Mouse (Mus musculus) liver, embryonic 14.5 days (tissue): Measurements from ENCODE around the gene Pcbp3. TPM values are rescaled to one million over a fixed set of nuclear protein-coding genes. Genes with fewer than 3 reads are reported as not detected.

ENCODE experiments used
- ATAC-seq: fragments of 200-750 bp; cut with Nextera tagmentation; 2 replicates; pipeline ENCODE4 v1.8.0; 2017; ENCODE audit warnings: moderate number of reproducible peaks, mild to moderate bottlenecking, moderate library complexity; ENCODE audit not compliant: insufficient read depth
- DNase-seq, 3 experiments: peaks; one replicate each; pipeline ENCODE4 v3.0.0-alpha.2; 2012 to 2013; ENCODE audit warnings: low read depth in 3 of 3, low spot score in 3 of 3
- H3K27ac ChIP-seq: fragments of 300-500 bp; sonication (generic); 2 replicates; pipeline ENCODE4 v1.5.1; 2014; ENCODE audit warnings: moderate library complexity, mild to moderate bottlenecking, control low read depth, inconsistent platforms
- H3K27me3 ChIP-seq: fragments of 300-500 bp; sonication (generic); 2 replicates; pipeline ENCODE4 v1.6.1; 2014; ENCODE audit warnings: mild to moderate bottlenecking, low read length, moderate library complexity; ENCODE audit not compliant: control insufficient read depth, insufficient read depth
- H3K36me3 ChIP-seq: fragments of 300-500 bp; sonication (generic); replicated peaks from 2 replicates; pipeline ENCODE4 v1.6.1; 2014; ENCODE audit warnings: low read depth; ENCODE audit not compliant: control insufficient read depth, insufficient read depth
- H3K4me1 ChIP-seq, 2 experiments: fragments of 200-500 bp in 1 of 2; fragments of 300-500 bp in 1 of 2; sonication (generic) in 1 of 2; replicated peaks; 2 replicates each; pipeline ENCODE4 v1.6.1; 2012 to 2014; ENCODE audit warnings: antibody characterized with exemption in 1 of 2, inconsistent platforms in 1 of 2, low read length in 1 of 2; ENCODE audit not compliant: control insufficient read depth in 2 of 2, insufficient read depth in 2 of 2
- H3K4me2 ChIP-seq: fragments of 300-500 bp; sonication (generic); 2 replicates; pipeline ENCODE4 v1.6.1; 2014; ENCODE audit warnings: low read depth, mild to moderate bottlenecking, control low read depth, moderate library complexity
- H3K4me3 ChIP-seq, 2 experiments: fragments of 200-500 bp in 1 of 2; fragments of 300-500 bp in 1 of 2; sonication (generic) in 1 of 2; 2 replicates each; pipeline ENCODE4 v1.5.1; 2012 to 2014; ENCODE audit warnings: low read depth in 2 of 2, low read length in 2 of 2, mild to moderate bottlenecking in 2 of 2, control low read depth in 1 of 2, inconsistent platforms in 1 of 2, moderate library complexity in 1 of 2; ENCODE audit not compliant: insufficient read depth in 1 of 2
- H3K9ac ChIP-seq: fragments of 300-500 bp; sonication (generic); replicated peaks from 2 replicates; pipeline ENCODE4 v1.6.1; 2014; ENCODE audit warnings: mild to moderate bottlenecking, control low read depth, moderate library complexity
- H3K9me3 ChIP-seq: fragments of 300-500 bp; sonication (generic); 2 replicates; pipeline ENCODE4 v1.6.1; 2016; ENCODE audit warnings: low read length, mixed read lengths; ENCODE audit not compliant: control insufficient read depth
- CTCF ChIP-seq: IDR thresholded peaks from 2 replicates; pipeline ENCODE4 v1.5.1; 2016; ENCODE audit warnings: antibody characterized with exemption, low read depth, control low read depth
- EP300 ChIP-seq: IDR thresholded peaks from 2 replicates; pipeline ENCODE4 v1.6.1; 2016; ENCODE audit warnings: antibody characterized with exemption, low read depth
- WGBS: fragments of 180-500 bp; shearing (Covaris S2); extraction: QIAGEN DNeasy Blood & Tissue Kit; methylation state at CpG from one replicate; pipeline ENCODE4 v1.1.7; 2014; ENCODE audit not compliant: insufficient replicate concordance; 5-methylcytosine and 5-hydroxymethylcytosine counted together
- polyA plus RNA-seq, 2 experiments: library from polyadenylated mRNA; depleted of rRNA in 1 of 2; stranded (reverse) in 1 of 2; unstranded in 1 of 2; fragments of >200 nt; fragmentation: Nextera tagmentation in 1 of 2; extraction: Ambion mirVana in 1 of 2; gene quantifications; 2 replicates each; pipeline versions ENCODE4 v1.2.1 to v1.2.3; 2012 to 2014

Pcbp3 gene
- polyA plus RNA-seq, 2 experiments = 2.0 to 2.6 TPM

DNA sequence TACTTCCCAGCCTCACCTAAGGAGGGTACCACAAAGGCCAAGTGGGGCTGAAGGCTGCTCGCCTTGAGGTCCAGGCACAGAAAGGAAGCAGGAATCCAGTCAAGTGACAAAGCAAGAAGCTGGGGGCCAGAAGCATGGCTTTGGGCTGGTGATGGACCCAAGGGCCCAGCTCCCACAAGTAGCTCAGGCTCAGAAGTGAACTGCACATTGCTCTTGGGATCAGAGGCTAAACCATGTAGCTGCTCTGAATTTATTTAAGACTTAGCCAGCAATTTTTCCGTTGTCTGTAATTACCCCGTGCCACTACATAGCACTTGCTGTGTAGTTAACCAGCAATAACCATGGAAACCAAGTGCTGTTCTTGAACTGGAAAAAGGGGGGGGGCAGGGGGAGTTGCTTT is 117.3 kb downstream of the Pcbp3 start:
- 55% methylated on average over 3 of the region's 3 CpGs for WGBS
- DNase-seq = no peak
- H3K27ac ChIP-seq = no peak overlapping the region
- no peaks in the 10 kb centered on the region for H3K4me1 ChIP-seq
- no peak for TF ChIP-seq CTCF
- TF ChIP-seq EP300 = no peak
- H3K4me3 ChIP-seq = no peak overlapping the region
- no peak for ATAC-seq
- H3K9me3 ChIP-seq = no peaks in the 10 kb centered on the region
- no peaks in the 10 kb centered on the region for H3K36me3 ChIP-seq
- no peaks in the 10 kb centered on the region for H3K27me3 ChIP-seq
- no peak overlapping the region for H3K9ac ChIP-seq
- H3K4me2 ChIP-seq = no peak overlapping the region

GRCm38 (mm10) chr10:76842087-76842486 is 119.6 kb downstream of the Pcbp3 start:
- ATAC-seq (no peak), DNase-seq (no peak)
- 48% methylated on average over 3 of the region's 3 CpGs for WGBS
- Histone ChIP-seq H3K4me2 (no peak overlapping the region), H3K27ac (no peak overlapping the region), H3K4me1 (no peaks in the 10 kb centered on the region), H3K9ac (no peak overlapping the region), H3K27me3 (no peaks in the 10 kb centered on the region), H3K36me3 (no peaks in the 10 kb centered on the region), H3K9me3 (no peaks in the 10 kb centered on the region), H3K4me3 (no peak overlapping the region)
- TF ChIP-seq EP300 (no peak), CTCF (no peak)

DNA sequence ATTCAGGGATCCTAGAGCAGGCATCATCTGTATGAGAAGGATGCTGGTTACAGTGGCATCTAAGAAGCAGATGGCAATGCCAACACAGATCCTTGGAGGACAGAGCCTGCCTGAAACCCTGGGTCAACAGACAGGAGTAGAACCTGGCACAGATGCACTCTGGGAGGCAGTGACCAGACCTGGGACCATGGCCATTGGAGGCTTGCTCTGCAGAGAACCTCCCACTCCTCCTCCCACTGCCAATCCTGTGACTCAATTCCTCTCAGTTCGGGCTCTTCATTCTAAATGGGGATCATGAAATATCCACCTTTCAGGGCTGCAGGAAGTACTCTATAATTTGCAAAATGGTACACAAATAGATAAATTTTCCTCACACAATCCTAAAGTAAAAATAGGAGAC is 120.5 kb downstream of the Pcbp3 start:
- no peak for DNase-seq
- H3K36me3 ChIP-seq = no peaks in the 10 kb centered on the region
- no peak overlapping the region for H3K4me3 ChIP-seq
- no peak overlapping the region for H3K27ac ChIP-seq
- no peaks in the 10 kb centered on the region for H3K27me3 ChIP-seq
- 63% methylated on average over 1 of the region's 1 CpGs for WGBS
- TF ChIP-seq EP300 (no peak), CTCF (no peak)
- no peak for ATAC-seq
- H3K9me3 ChIP-seq = no peaks in the 10 kb centered on the region
- no peak overlapping the region for H3K4me2 ChIP-seq
- H3K4me1 ChIP-seq = no peaks in the 10 kb centered on the region
- H3K9ac ChIP-seq = no peak overlapping the region

- DNase-seq = no peak
- Histone ChIP-seq H3K4me3 (no peak overlapping the region), H3K27me3 (no peaks in the 10 kb centered on the region), H3K36me3 (no peaks in the 10 kb centered on the region), H3K9me3 (no peaks in the 10 kb centered on the region), H3K4me2 (no peak overlapping the region), H3K4me1 (no peaks in the 10 kb centered on the region), H3K9ac (no peak overlapping the region), H3K27ac (no peak overlapping the region)
- ATAC-seq = no peak
- TF ChIP-seq EP300 (no peak), CTCF (no peak)
- 68% methylated on average over 5 of the region's 5 CpGs for WGBS
Observed at GRCm38 (mm10) chr10:76840566-76840965, 121.1 kb downstream of the Pcbp3 start.

DNA sequence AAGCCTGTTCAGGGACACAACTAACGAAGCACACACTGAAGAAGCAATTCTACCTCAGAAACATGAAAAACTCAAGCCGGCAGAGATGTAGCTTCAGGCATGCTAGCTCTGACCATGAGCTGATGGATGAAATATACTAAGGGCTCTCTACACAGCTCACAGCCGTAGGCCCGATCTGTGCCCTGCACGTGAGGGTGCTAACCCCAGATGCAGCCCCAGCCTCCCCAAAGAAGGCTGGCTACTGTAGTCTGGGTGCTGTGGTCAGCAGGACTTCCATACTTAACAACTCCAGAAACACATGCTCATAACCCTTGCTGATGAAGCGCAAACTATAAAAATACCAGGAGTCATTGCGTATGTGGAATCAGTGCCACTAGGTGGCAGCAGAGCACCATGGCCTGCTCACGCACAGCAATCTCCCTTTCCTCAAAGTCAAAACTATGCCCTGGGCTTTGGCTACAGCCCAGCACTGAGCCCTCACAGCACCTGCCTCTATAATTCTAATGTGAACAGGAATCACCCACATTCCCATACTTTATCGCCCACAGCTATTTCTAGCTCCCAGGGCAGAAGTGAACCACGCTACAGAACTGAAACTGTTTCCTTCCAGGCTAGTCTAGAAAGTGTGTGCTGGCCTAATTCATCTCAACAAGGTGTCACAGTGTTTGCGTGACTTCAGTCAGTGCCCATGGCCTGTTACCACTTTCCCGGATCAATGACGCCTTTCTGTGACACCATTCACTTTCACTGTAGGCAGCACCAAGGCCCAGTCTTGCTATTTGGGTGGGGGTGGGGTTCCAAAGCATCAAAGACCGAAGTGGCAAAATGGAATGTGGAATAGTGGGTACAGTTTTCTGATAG is 126.0 kb downstream of the Pcbp3 start:
- no peak for TF ChIP-seq EP300
- peak; percentile 97 for TF ChIP-seq CTCF
- WGBS = 48% methylated on average over 14 of the region's 14 CpGs

More for the DNA sequence above, 126.0 kb downstream of the Pcbp3 start:
- no peak overlapping the region for H3K9ac ChIP-seq
- no peak overlapping the region for H3K4me2 ChIP-seq
- DNase-seq (peak; percentile 18 to 34 (median 32)), ATAC-seq (0 out of 2 replicates have a peak, but pooled peaks have one; percentile 31)
- H3K36me3 ChIP-seq = no peaks in the 10 kb centered on the region
- no peaks in the 10 kb centered on the region for H3K27me3 ChIP-seq
- no peak overlapping the region for H3K27ac ChIP-seq
- H3K4me1 ChIP-seq = no peaks in the 10 kb centered on the region
- no peaks in the 10 kb centered on the region for H3K9me3 ChIP-seq
- H3K4me3 ChIP-seq = no peak overlapping the region
